Mouse (Mus musculus) right cerebral cortex, postnatal 14 days (tissue): ENCODE data around the gene Rpl38.

Experiments
- DNase-seq: peaks from one replicate; pipeline ENCODE4 v3.0.0; 2022

Rpl38 gene

GRCm38 (mm10) chr11:114668301-114668710, at the start of gene Rpl38:
Gene Rpl38, plus strand, starts transcription at chr11:114668524.
- DNase-seq, result peak; percentile 89

GRCm38 (mm10) chr11:114618697-114619417, 49.5 kb upstream of the Rpl38 start:
- no peak for DNase-seq

- no peak for DNase-seq
Measured at GRCm38 (mm10) chr11:114626071-114626690, 42.1 kb upstream of the Rpl38 start.

GRCm38 (mm10) chr11:114627036-114627435, 41.3 kb upstream of the Rpl38 start:
- no peak for DNase-seq

- DNase-seq, result no peak
Measured at GRCm38 (mm10) chr11:114628032-114628431, 40.3 kb upstream of the Rpl38 start.

GRCm38 (mm10) chr11:114630044-114630443, 38.3 kb upstream of the Rpl38 start:
- no peak for DNase-seq

GRCm38 (mm10) chr11:114632266-114632665, 36.1 kb upstream of the Rpl38 start:
- DNase-seq, result no peak

- peak; percentile 87 for DNase-seq
Measured at GRCm38 (mm10) chr11:114636292-114636691, 32.0 kb upstream of the Rpl38 start.

GRCm38 (mm10) chr11:114636727-114637505, 31.4 kb upstream of the Rpl38 start:
- no peak for DNase-seq

GRCm38 (mm10) chr11:114638647-114639290, 29.6 kb upstream of the Rpl38 start:
- no peak for DNase-seq

GRCm38 (mm10) chr11:114639681-114640103, 28.6 kb upstream of the Rpl38 start:
- DNase-seq, result no peak

GRCm38 (mm10) chr11:114640658-114641057, 27.7 kb upstream of the Rpl38 start:
- DNase-seq, result no peak

GRCm38 (mm10) chr11:114641136-114641535, 27.2 kb upstream of the Rpl38 start:
- no peak for DNase-seq

GRCm38 (mm10) chr11:114642184-114642583, 26.1 kb upstream of the Rpl38 start:
- DNase-seq, result no peak

- no peak for DNase-seq
Measured at GRCm38 (mm10) chr11:114642926-114643325, 25.4 kb upstream of the Rpl38 start.

GRCm38 (mm10) chr11:114644122-114644521, 24.2 kb upstream of the Rpl38 start:
- no peak for DNase-seq

GRCm38 (mm10) chr11:114649510-114649909, 18.8 kb upstream of the Rpl38 start:
- no peak for DNase-seq

GRCm38 (mm10) chr11:114652531-114652930, 15.8 kb upstream of the Rpl38 start:
- no peak for DNase-seq

- no peak for DNase-seq
Measured at GRCm38 (mm10) chr11:114653664-114654063, 14.7 kb upstream of the Rpl38 start.

GRCm38 (mm10) chr11:114654552-114654951, 13.8 kb upstream of the Rpl38 start:
- no peak for DNase-seq

GRCm38 (mm10) chr11:114655350-114656008, 12.8 kb upstream of the Rpl38 start:
- DNase-seq, result no peak

- no peak for DNase-seq
Measured at GRCm38 (mm10) chr11:114656994-114657644, 11.2 kb upstream of the Rpl38 start.
